Mouse (Mus musculus) MEL (cell line): ENCODE measurements around the gene Pdlim4. TPM values are rescaled to one million over a fixed set of nuclear protein-coding genes. Genes with fewer than 3 reads are reported as not detected.

Experiments
- DNase-seq: peaks from one replicate; pipeline ENCODE4 v3.0.0; 2011; ENCODE audit warnings: low read depth, low spot score
- H3K27ac ChIP-seq: 2 replicates; pipeline ENCODE4 v1.5.1; 2012; ENCODE audit warnings: low read depth, mild to moderate bottlenecking, control low read depth, low read length, moderate library complexity; ENCODE audit not compliant: control insufficient read depth
- H3K27me3 ChIP-seq, 2 experiments: fragments of 150-350 bp in 1 of 2; sonication (generic) in 1 of 2; 2 replicates each; pipeline ENCODE4 v1.6.1; 2012; ENCODE audit warnings: low read length in 2 of 2, mild to moderate bottlenecking in 2 of 2, improper control_type of control experiment in 1 of 2, moderate library complexity in 1 of 2; ENCODE audit not compliant: insufficient read depth in 2 of 2, control insufficient read depth in 1 of 2
- H3K36me3 ChIP-seq, 2 experiments: 2 replicates each; pipeline ENCODE4 v1.6.1; 2012 to 2014; ENCODE audit warnings: low read length in 2 of 2, improper control_type of control experiment in 1 of 2, inconsistent platforms in 1 of 2, mild to moderate bottlenecking in 1 of 2; ENCODE audit not compliant: insufficient read depth in 2 of 2, control insufficient read depth in 1 of 2
- H3K4me1 ChIP-seq, 2 experiments: fragments of 150-350 bp in 1 of 2; sonication (generic) in 1 of 2; 2 replicates each; pipeline ENCODE4 v1.6.1; 2012; ENCODE audit warnings: low read length in 2 of 2, improper control_type of control experiment in 1 of 2, mild to moderate bottlenecking in 1 of 2; ENCODE audit not compliant: insufficient read depth in 2 of 2, control insufficient read depth in 1 of 2
- H3K4me3 ChIP-seq, 2 experiments: fragments of 150-350 bp in 1 of 2; sonication (generic) in 1 of 2; 2 replicates each; pipeline ENCODE4 v1.5.1; 2012; ENCODE audit warnings: low read depth in 2 of 2, low read length in 2 of 2, mild to moderate bottlenecking in 2 of 2, moderate library complexity in 2 of 2, control low read depth in 1 of 2, improper control_type of control experiment in 1 of 2; ENCODE audit not compliant: control insufficient read depth in 1 of 2, insufficient read depth in 1 of 2
- H3K79me2 ChIP-seq: 2 replicates; pipeline ENCODE4 v1.6.1; 2012; ENCODE audit warnings: mild to moderate bottlenecking, low read length, moderate library complexity; ENCODE audit not compliant: control insufficient read depth, poor library complexity, insufficient read depth
- H3K9ac ChIP-seq: 2 replicates; pipeline ENCODE4 v1.6.1; 2012; ENCODE audit warnings: low read depth, mild to moderate bottlenecking, control low read depth, low read length, moderate library complexity; ENCODE audit not compliant: control insufficient read depth, poor library complexity, severe bottlenecking
- H3K9me3 ChIP-seq: fragments of 150-350 bp; sonication (generic); replicated peaks from 2 replicates; pipeline ENCODE4 v1.6.1; 2012; ENCODE audit warnings: mild to moderate bottlenecking, low read length, improper control_type of control experiment, moderate library complexity; ENCODE audit not compliant: insufficient read depth
- CHD1 ChIP-seq: IDR thresholded peaks from 2 replicates; pipeline ENCODE4 v1.6.1; 2012; ENCODE audit warnings: low read depth, mild to moderate bottlenecking, inconsistent platforms, low read length, improper control_type of control experiment
- CHD2 ChIP-seq: IDR thresholded peaks from 2 replicates; pipeline ENCODE4 v1.6.1; 2011; ENCODE audit warnings: low read length, improper control_type of control experiment
- CTCF ChIP-seq, 3 experiments: IDR thresholded peaks in 2 of 3; conservative IDR thresholded peaks in 1 of 3; 2 replicates each; pipeline ENCODE4 v1.5.1; 2011 to 2012; ENCODE audit warnings: low read length in 3 of 3, low read depth in 2 of 3, mild to moderate bottlenecking in 2 of 3, improper control_type of control experiment in 1 of 3, inconsistent platforms in 1 of 3, mixed read lengths in 1 of 3, moderate library complexity in 1 of 3; ENCODE audit not compliant: control insufficient read depth in 1 of 3, insufficient read depth in 1 of 3, poor library complexity in 1 of 3, severe bottlenecking in 1 of 3
- E2F4 ChIP-seq: IDR thresholded peaks from 2 replicates; pipeline ENCODE4 v1.6.1; 2011; ENCODE audit warnings: low read depth, low read length, improper control_type of control experiment, borderline replicate concordance
- EP300 ChIP-seq, 2 experiments: IDR thresholded peaks; 2 replicates each; pipeline ENCODE4 v1.6.1; 2011; ENCODE audit warnings: improper control_type of control experiment in 2 of 2, low read length in 2 of 2, low read depth in 1 of 2, mild to moderate bottlenecking in 1 of 2
- GABPA ChIP-seq: IDR thresholded peaks from 2 replicates; pipeline ENCODE4 v1.6.1; 2012; ENCODE audit warnings: low read depth, mild to moderate bottlenecking, inconsistent platforms, low read length, improper control_type of control experiment, moderate library complexity
- GATA1 ChIP-seq: IDR thresholded peaks from 2 replicates; pipeline ENCODE4 v1.6.1; 2011; ENCODE audit warnings: low read depth, low read length, improper control_type of control experiment
- MAFK ChIP-seq: IDR thresholded peaks from 2 replicates; pipeline ENCODE4 v1.6.1; 2011; ENCODE audit warnings: low read depth, mild to moderate bottlenecking, low read length, improper control_type of control experiment, borderline replicate concordance
- MAZ ChIP-seq: IDR thresholded peaks from 2 replicates; pipeline ENCODE4 v1.6.1; 2012; ENCODE audit warnings: low read depth, mild to moderate bottlenecking, inconsistent platforms, low read length, improper control_type of control experiment
- MXI1 ChIP-seq: IDR thresholded peaks from 2 replicates; pipeline ENCODE4 v1.6.1; 2011; ENCODE audit warnings: mild to moderate bottlenecking, low read depth, low read length, improper control_type of control experiment
- MYB ChIP-seq: IDR thresholded peaks from 2 replicates; pipeline ENCODE4 v1.6.1; 2011; ENCODE audit warnings: mild to moderate bottlenecking, low read depth, low read length, improper control_type of control experiment
- NRF1 ChIP-seq: IDR thresholded peaks from 2 replicates; pipeline ENCODE4 v1.6.1; 2014; ENCODE audit warnings: low read depth, mild to moderate bottlenecking, inconsistent platforms, low read length, improper control_type of control experiment, moderate library complexity; ENCODE audit not compliant: poor library complexity, insufficient read depth, severe bottlenecking
- POLR2AphosphoS2 ChIP-seq: IDR thresholded peaks from 2 replicates; pipeline ENCODE4 v1.6.1; 2011; ENCODE audit warnings: low read length, improper control_type of control experiment
- RAD21 ChIP-seq: IDR thresholded peaks from 2 replicates; pipeline ENCODE4 v1.6.1; 2011; ENCODE audit warnings: mild to moderate bottlenecking, low read depth, low read length, improper control_type of control experiment
- TAL1 ChIP-seq: IDR thresholded peaks from 2 replicates; pipeline ENCODE4 v1.6.1; 2012; ENCODE audit warnings: mild to moderate bottlenecking, inconsistent platforms, low read length, moderate library complexity, mixed read lengths
- TCF12 ChIP-seq: IDR thresholded peaks from 2 replicates; pipeline ENCODE4 v1.6.1; 2014; ENCODE audit warnings: low read depth, mild to moderate bottlenecking, inconsistent platforms, low read length, improper control_type of control experiment, moderate library complexity
- USF1 ChIP-seq: IDR thresholded peaks from 2 replicates; pipeline ENCODE4 v1.6.1; 2014; ENCODE audit warnings: low read depth, mild to moderate bottlenecking, inconsistent platforms, low read length, improper control_type of control experiment, moderate library complexity
- ZMIZ1 ChIP-seq: IDR thresholded peaks from 2 replicates; pipeline ENCODE4 v1.6.1; 2012; ENCODE audit warnings: low read depth, mild to moderate bottlenecking, inconsistent platforms, low read length, improper control_type of control experiment, moderate library complexity
- ZNF384 ChIP-seq: IDR thresholded peaks from 2 replicates; pipeline ENCODE4 v1.6.1; 2012; ENCODE audit warnings: low read depth, mild to moderate bottlenecking, inconsistent platforms, low read length, improper control_type of control experiment
- polyA plus RNA-seq, 2 experiments: library from polyadenylated mRNA; stranded (reverse) in 1 of 2; unstranded in 1 of 2; fragments of >175 nt in 1 of 2; fragments of >200 nt in 1 of 2; gene quantifications; 2 replicates each; pipeline versions ENCODE4 v1.2.1 to v1.2.4; 2012; ENCODE audit warnings: low replicate concordance in 2 of 2, low read depth in 1 of 2; ENCODE audit not compliant: insufficient read length in 2 of 2, insufficient read depth in 1 of 2, missing spikeins in 1 of 2
- total RNA-seq: library from RNA; depleted of rRNA; stranded (reverse); fragments of 300-350 nt; gene quantifications from 2 replicates; pipeline ENCODE4 v1.2.3, GENCODE M21; 2012

Gene Pdlim4
- total and polyA plus RNA-seq, 3 experiments: 0.70 TPM; not detected in 2

GRCm38 (mm10) chr11:54065106-54065914 lies 3.5 kb downstream of the Pdlim4 start:
- TF ChIP-seq MAZ (no peak), ZMIZ1 (no peak), TCF12 (no peak), GABPA (no peak), MAFK (no peak), ZNF384 (no peak), TAL1 (no peak), MYB (no peak), CTCF (IDR thresholded peaks at IDR 0.05 in 2 of 3, conservative IDR thresholded peaks at IDR 0.05 in 1 of 3; ENCODE audit: control insufficient read depth in 1 of 3, insufficient read depth in 1 of 3, low read depth in 2 of 3, low read length in 3 of 3, poor library complexity in 1 of 3, severe bottlenecking in 1 of 3) (no peak), POLR2AphosphoS2 (no peak), CHD1 (no peak), MXI1 (no peak), E2F4 (no peak)
- Histone ChIP-seq H3K36me3 (no peaks in the 10 kb centered on the region), H3K4me3 (no peak overlapping the region), H3K4me1 (peaks cover 0 to 2% of the 10 kb centered on the region in 2 experiments; a peak in 1 of 4 replicates), H3K27ac (no peak overlapping the region), H3K9ac (no peak overlapping the region), H3K79me2 (no peaks in the 10 kb centered on the region), H3K9me3 (no peaks in the 10 kb centered on the region), H3K27me3 (peaks cover 23 to 28% of the 10 kb centered on the region in 2 experiments)
- DNase-seq: no peak

GRCm38 (mm10) chr11:54064412-54064978 lies 4.3 kb downstream of the Pdlim4 start:
- Histone ChIP-seq H3K4me1 (peaks cover 0 to 2% of the 10 kb centered on the region in 2 experiments; a peak in 1 of 4 replicates), H3K79me2 (no peaks in the 10 kb centered on the region), H3K9me3 (no peaks in the 10 kb centered on the region), H3K4me3 (no peak overlapping the region), H3K27me3 (peaks cover 18 to 20% of the 10 kb centered on the region in 2 experiments), H3K27ac (no peak overlapping the region), H3K36me3 (no peaks in the 10 kb centered on the region), H3K9ac (no peak overlapping the region)
- no peak for TF ChIP-seq EP300 (IDR thresholded peaks at IDR 0.05; ENCODE audit: low read depth in 1 of 2, low read length in 2 of 2)
- no peak for TF ChIP-seq MAFK
- TF ChIP-seq MYB: no peak
- TF ChIP-seq USF1: peak; percentile 56
- peak; percentile 44; the same call in 1 of the 2 replicates for TF ChIP-seq GATA1
- no peak for TF ChIP-seq E2F4
- no peak for TF ChIP-seq MXI1
- TF ChIP-seq RAD21: no peak
- TF ChIP-seq CHD2: no peak
- no peak for TF ChIP-seq NRF1
- DNase-seq: no peak
